Mouse (Mus musculus): ENCODE measurements around the gene Gm5414.

DNA sequence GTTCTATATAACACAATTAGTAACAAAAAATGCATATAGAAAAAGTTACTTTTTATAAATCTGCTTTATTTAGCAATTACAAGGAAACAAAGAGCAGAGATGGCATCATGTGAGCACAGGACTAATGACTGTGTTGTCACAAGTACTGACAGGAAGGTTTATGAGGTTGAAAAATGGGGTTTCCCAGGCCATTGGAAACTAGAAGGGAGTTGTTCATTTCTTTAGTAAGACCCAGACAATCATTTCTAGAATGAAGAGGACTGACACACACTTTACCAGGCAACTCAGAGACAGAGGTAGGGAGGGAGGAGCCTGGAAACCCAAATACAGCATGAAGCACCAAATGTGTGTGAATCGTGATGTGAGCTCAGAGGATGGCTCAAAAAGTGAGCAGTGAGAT is 48.0 kb upstream of the Gm5414 start:
- TF ChIP-seq POLR2AphosphoS2 (IDR thresholded peaks at IDR 0.05; ENCODE audit: insufficient read length, low read depth) (no peak), POLR2A (IDR thresholded peaks at IDR 0.05; ENCODE audit: insufficient read length, low read depth) (no peak), REST (IDR thresholded peaks at IDR 0.05; ENCODE audit: insufficient read depth, insufficient read length) (no peak), USF1 (IDR thresholded peaks at IDR 0.05; ENCODE audit: low read depth) (no peak), TCF12 (IDR thresholded peaks at IDR 0.05; ENCODE audit: insufficient read depth, poor library complexity, severe bottlenecking) (no peak), MAX (IDR thresholded peaks at IDR 0.05; ENCODE audit: low read depth) (no peak), MYOG (IDR thresholded peaks at IDR 0.05; ENCODE audit: control insufficient read depth in 1 of 3, insufficient read depth in 1 of 3, insufficient read length in 2 of 3, low read depth in 2 of 3) (no peak), SRF (IDR thresholded peaks at IDR 0.05; ENCODE audit: control insufficient read depth, insufficient read length, low read depth) (no peak)
